Mouse (Mus musculus): ENCODE measurements around the gene Cep162.

Cep162 gene

GRCm38 (mm10) chr9:87254903-87255695 is at the start of gene Cep162:
Gene Cep162, minus strand, starts transcription at chr9:87255536.
- DNase-seq (ENCODE audit: low read depth): peak; percentile 93

GRCm38 (mm10) chr9:87303196-87303595 is 47.9 kb upstream of the Cep162 start:
- DNase-seq (ENCODE audit: low read depth): no peak

- no peak for DNase-seq (ENCODE audit: low read depth)
Observed at GRCm38 (mm10) chr9:87298900-87299299, 43.6 kb upstream of the Cep162 start.

GRCm38 (mm10) chr9:87297522-87297921 is 42.2 kb upstream of the Cep162 start:
- DNase-seq (ENCODE audit: low read depth): no peak

GRCm38 (mm10) chr9:87255696-87256030 is 327 bp upstream of the Cep162 start:
- DNase-seq (ENCODE audit: low read depth): no peak

- DNase-seq (ENCODE audit: low read depth): peak; percentile 55
Observed at GRCm38 (mm10) chr9:87248118-87248517, 7.2 kb downstream of the Cep162 start.

GRCm38 (mm10) chr9:87247678-87248077 is 7.7 kb downstream of the Cep162 start:
- no peak for DNase-seq (ENCODE audit: low read depth)

- DNase-seq (ENCODE audit: low read depth): no peak
Observed at GRCm38 (mm10) chr9:87213204-87213603, 42.1 kb downstream of the Cep162 start.

- DNase-seq (ENCODE audit: low read depth): no peak
Observed at GRCm38 (mm10) chr9:87210830-87211339, 44.5 kb downstream of the Cep162 start.

- DNase-seq (ENCODE audit: low read depth): no peak
Observed at GRCm38 (mm10) chr9:87202431-87202830, 52.9 kb downstream of the Cep162 start.

GRCm38 (mm10) chr9:87200919-87201318 is 54.4 kb downstream of the Cep162 start:
- no peak for DNase-seq (ENCODE audit: low read depth)

- DNase-seq (ENCODE audit: low read depth): no peak
Observed at GRCm38 (mm10) chr9:87200426-87200825, 54.9 kb downstream of the Cep162 start.

- DNase-seq (ENCODE audit: low read depth): no peak
Observed at GRCm38 (mm10) chr9:87198036-87198435, 57.3 kb downstream of the Cep162 start.

- no peak for DNase-seq (ENCODE audit: low read depth)
Observed at GRCm38 (mm10) chr9:87197277-87197676, 58.1 kb downstream of the Cep162 start.

- DNase-seq (ENCODE audit: low read depth): no peak
Observed at GRCm38 (mm10) chr9:87193721-87194120, 61.6 kb downstream of the Cep162 start.

GRCm38 (mm10) chr9:87187336-87187735 is 68.0 kb downstream of the Cep162 start:
- no peak for DNase-seq (ENCODE audit: low read depth)

- DNase-seq (ENCODE audit: low read depth): no peak
Observed at GRCm38 (mm10) chr9:87182231-87182630, 73.1 kb downstream of the Cep162 start.

GRCm38 (mm10) chr9:87178534-87178933 is 76.8 kb downstream of the Cep162 start:
- DNase-seq (ENCODE audit: low read depth): no peak

- DNase-seq (ENCODE audit: low read depth): no peak
Observed at GRCm38 (mm10) chr9:87171517-87171916, 83.8 kb downstream of the Cep162 start.

GRCm38 (mm10) chr9:87170891-87171290 is 84.4 kb downstream of the Cep162 start:
- DNase-seq (ENCODE audit: low read depth): no peak

GRCm38 (mm10) chr9:87169144-87169543 is 86.2 kb downstream of the Cep162 start:
- no peak for DNase-seq (ENCODE audit: low read depth)

GRCm38 (mm10) chr9:87168051-87168450 is 87.3 kb downstream of the Cep162 start:
- DNase-seq (ENCODE audit: low read depth): no peak

- no peak for DNase-seq (ENCODE audit: low read depth)
Observed at GRCm38 (mm10) chr9:87167001-87167830, 88.1 kb downstream of the Cep162 start.

All from 416B (cell line).